8 mouse cellular contexts compared by ENCODE assay signal in genomic region chr14:58070481-58071119, GRCm38 (mm10). TPM values are rescaled to one million over a fixed set of nuclear protein-coding genes. Genes with fewer than 3 reads are reported as not detected.
DNase-seq lines count a peak whose midpoint lies in the region; ATAC-seq lines count a peak whose summit lies in the region.

Gene Fgf9 (plus strand): TSS chr14:58070547.

- H3K27me3 ChIP-seq in forebrain, embryonic 10.5 days (ENCODE audit: poor library complexity, severe bottlenecking) = peaks cover 84% of the 10 kb centered on the region
- H3K27me3 ChIP-seq in hindbrain, embryonic 15.5 days = peaks cover 15% of the 10 kb centered on the region

- H3K9me3 ChIP-seq in forebrain, embryonic 10.5 days = no peaks in the 10 kb centered on the region
- no peaks in the 10 kb centered on the region for H3K9me3 ChIP-seq in hindbrain, embryonic 15.5 days

- H3K4me2 ChIP-seq in hindbrain, embryonic 15.5 days = peak within 1 kb of the TSS; percentile 100

- H3K4me1 ChIP-seq in forebrain, embryonic 10.5 days = peaks cover 60% of the 10 kb centered on the region
- H3K4me1 ChIP-seq in hindbrain, embryonic 15.5 days (replicated peaks) = peaks cover 44% of the 10 kb centered on the region

- DNase-seq in layer of hippocampus, adult 8-10 months (ENCODE audit: low spot score in 2 of 2) = no peak
- DNase-seq in layer of hippocampus, adult 9-11 months = no peak
- DNase-seq in adrenal gland, postnatal 10 days = peak; percentile 68
- DNase-seq in forebrain, embryonic 10.5 days (ENCODE audit: extremely low spot score, low spot score) = peak; percentile 41
- peak; percentile 27 for DNase-seq in left cerebral cortex, postnatal 4 days
- peak; percentile 15 for DNase-seq in naive thymus-derived CD4-positive, alpha-beta T cell, adult 2 months (ENCODE audit: low read depth)
- DNase-seq in right cerebral cortex, postnatal 4 days = no peak

- H3K27ac ChIP-seq in forebrain, embryonic 10.5 days = peak within 1 kb of the TSS; percentile 84
- peak within 1 kb of the TSS; percentile 56 for H3K27ac ChIP-seq in hindbrain, embryonic 15.5 days (replicated peaks)

- intact Hi-C loops in left cerebral cortex, postnatal 4 days (cut with DNase I) = no loop called here

- peak; percentile 20; the same call in 1 of the 2 replicates for ATAC-seq in hindbrain, embryonic 15.5 days (ENCODE audit: low FRiP score, low read depth)

- H3K9ac ChIP-seq in hindbrain, embryonic 15.5 days = peak within 1 kb of the TSS; percentile 60

- H3K36me3 ChIP-seq in forebrain, embryonic 10.5 days (replicated peaks) = no peaks in the 10 kb centered on the region
- H3K36me3 ChIP-seq in hindbrain, embryonic 15.5 days = no peaks in the 10 kb centered on the region

- peak within 1 kb of the TSS; percentile 66 for H3K4me3 ChIP-seq in forebrain, embryonic 10.5 days
- H3K4me3 ChIP-seq in hindbrain, embryonic 15.5 days = peak within 1 kb of the TSS; percentile 81

- WGBS in forebrain, embryonic 10.5 days = 1% methylated on average over 31 of the region's 33 CpGs
- under 1% methylated on average over 31 of the region's 33 CpGs for WGBS in hindbrain, embryonic 15.5 days

RNA-seq across cellular contexts. Expression of gene Fgf9, which starts in this region (rescaled TPM):
- 10 to 100 TPM; 14.8 to 17.0 (median 16.2) TPM for total RNA-seq in layer of hippocampus, adult 8-10 months (2022)
- total RNA-seq in adrenal gland, postnatal 10 days (2021) = 10 to 100 TPM; 14.7 to 14.8 TPM
- polyA plus RNA-seq in forebrain, embryonic 10.5 days (2016; fragmentation: Nextera tagmentation; extraction: Ambion mirVana) = 2.1 and 3.4 TPM in 2 replicates
- 22.1 and 22.7 TPM in 2 replicates for polyA plus RNA-seq in hindbrain, embryonic 15.5 days (2015; fragmentation: Nextera tagmentation; extraction: Ambion mirVana)
- total RNA-seq in left cerebral cortex, postnatal 4 days (2021) = 10 to 100 TPM; 11.8 TPM

Comparison
In these comparisons a context has a peak if more than half of its experiments do, and no peak if none do; other contexts are left out.
1. DNase-seq: peak in adrenal gland, postnatal 10 days (single experiment), forebrain, embryonic 10.5 days (single experiment), left cerebral cortex, postnatal 4 days (single experiment) and naive thymus-derived CD4-positive, alpha-beta T cell, adult 2 months (single experiment); none in layer of hippocampus, adult 8-10 months (0 of 2), layer of hippocampus, adult 9-11 months (single experiment) and right cerebral cortex, postnatal 4 days (single experiment).